Mouse (Mus musculus): Measurements from ENCODE around the gene Ppp1r27. TPM values are rescaled to one million over a fixed set of nuclear protein-coding genes. Genes with fewer than 3 reads are reported as not detected.

Gene Ppp1r27
- polyA plus RNA-seq (2014; fragmentation: Nextera tagmentation; extraction: Ambion mirVana) = not detected in 2 replicates

GRCm38 (mm10) chr11:120550810-120551440 is at the start of gene Ppp1r27:
Gene Ppp1r27, minus strand, starts transcription at chr11:120551132.
- peak within 1 kb of the TSS; percentile 96; the same call in 1 of the 2 replicates for H3K27ac ChIP-seq (ENCODE audit: low read depth)
- H3K27me3 ChIP-seq (ENCODE audit: insufficient read depth, low read length) = no peaks in the 10 kb centered on the region
- H3K9me3 ChIP-seq (ENCODE audit: low read depth, low read length) = no peaks in the 10 kb centered on the region
- H3K36me3 ChIP-seq (ENCODE audit: insufficient read depth) = peaks cover 6% of the 10 kb centered on the region; the same call in 1 of the 2 replicates
- peaks cover 14% of the 10 kb centered on the region for H3K4me1 ChIP-seq (ENCODE audit: insufficient read depth)
- WGBS = 92% methylated on average over 28 of the region's 28 CpGs
- peak within 1 kb of the TSS; percentile 96 for H3K4me2 ChIP-seq
- no peak for DNase-seq
- no peak for ATAC-seq (ENCODE audit: insufficient read depth)
- no peak for TF ChIP-seq CTCF (IDR thresholded peaks at IDR 0.05; ENCODE audit: low read depth)
- H3K4me3 ChIP-seq (ENCODE audit: low read depth, low read length) = peak within 1 kb of the TSS; percentile 98
- peak within 1 kb of the TSS; percentile 95 for H3K9ac ChIP-seq

DNA sequence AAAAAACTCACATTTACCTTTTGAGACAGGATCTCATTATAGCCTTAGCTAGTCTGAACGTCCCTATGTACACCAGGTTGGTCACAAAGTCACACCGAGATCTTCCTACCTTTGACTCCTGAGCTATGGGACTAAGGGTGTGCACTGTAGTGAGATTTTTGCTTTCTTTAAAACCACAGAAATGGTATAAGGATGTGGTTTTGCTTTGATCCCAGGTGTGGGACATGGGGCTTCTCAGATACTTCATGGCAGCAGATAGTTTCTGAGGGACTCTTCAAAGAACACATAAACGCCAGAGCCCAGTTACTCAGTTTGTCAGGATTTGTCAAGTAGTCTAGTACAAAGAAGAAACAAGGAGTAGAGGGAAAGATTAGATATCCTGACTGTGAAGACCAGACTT is 49.8 kb upstream of the Ppp1r27 start:
- Histone ChIP-seq H3K4me1 (ENCODE audit: insufficient read depth) (peaks cover 11% of the 10 kb centered on the region), H3K9ac (no peak overlapping the region), H3K36me3 (ENCODE audit: insufficient read depth) (peaks cover 69% of the 10 kb centered on the region), H3K4me2 (no peak overlapping the region), H3K27ac (ENCODE audit: low read depth) (no peak overlapping the region), H3K4me3 (ENCODE audit: low read depth, low read length) (no peak overlapping the region), H3K27me3 (ENCODE audit: insufficient read depth, low read length) (no peaks in the 10 kb centered on the region), H3K9me3 (ENCODE audit: low read depth, low read length) (no peaks in the 10 kb centered on the region)
- DNase-seq (no peak), ATAC-seq (ENCODE audit: insufficient read depth) (no peak)
- 95% methylated on average over 3 of the region's 3 CpGs for WGBS
- TF ChIP-seq CTCF (IDR thresholded peaks at IDR 0.05; ENCODE audit: low read depth) = no peak

GRCm38 (mm10) chr11:120598990-120599549 is 48.1 kb upstream of the Ppp1r27 start:
- peaks cover 11% of the 10 kb centered on the region for H3K4me1 ChIP-seq (ENCODE audit: insufficient read depth)
- H3K27ac ChIP-seq (ENCODE audit: low read depth) = peak overlapping the region; percentile 92
- peaks cover 68% of the 10 kb centered on the region for H3K36me3 ChIP-seq (ENCODE audit: insufficient read depth)
- H3K9me3 ChIP-seq (ENCODE audit: low read depth, low read length) = no peaks in the 10 kb centered on the region
- TF ChIP-seq CTCF (IDR thresholded peaks at IDR 0.05; ENCODE audit: low read depth) = no peak
- H3K4me3 ChIP-seq (ENCODE audit: low read depth, low read length) = peak overlapping the region; percentile 99
- peak overlapping the region; percentile 93 for H3K4me2 ChIP-seq
- peak; percentile 15 for DNase-seq
- H3K9ac ChIP-seq = peak overlapping the region; percentile 100
- WGBS = 40% methylated on average over 17 of the region's 17 CpGs
- no peaks in the 10 kb centered on the region for H3K27me3 ChIP-seq (ENCODE audit: insufficient read depth, low read length)
- no peak for ATAC-seq (ENCODE audit: insufficient read depth)

DNA sequence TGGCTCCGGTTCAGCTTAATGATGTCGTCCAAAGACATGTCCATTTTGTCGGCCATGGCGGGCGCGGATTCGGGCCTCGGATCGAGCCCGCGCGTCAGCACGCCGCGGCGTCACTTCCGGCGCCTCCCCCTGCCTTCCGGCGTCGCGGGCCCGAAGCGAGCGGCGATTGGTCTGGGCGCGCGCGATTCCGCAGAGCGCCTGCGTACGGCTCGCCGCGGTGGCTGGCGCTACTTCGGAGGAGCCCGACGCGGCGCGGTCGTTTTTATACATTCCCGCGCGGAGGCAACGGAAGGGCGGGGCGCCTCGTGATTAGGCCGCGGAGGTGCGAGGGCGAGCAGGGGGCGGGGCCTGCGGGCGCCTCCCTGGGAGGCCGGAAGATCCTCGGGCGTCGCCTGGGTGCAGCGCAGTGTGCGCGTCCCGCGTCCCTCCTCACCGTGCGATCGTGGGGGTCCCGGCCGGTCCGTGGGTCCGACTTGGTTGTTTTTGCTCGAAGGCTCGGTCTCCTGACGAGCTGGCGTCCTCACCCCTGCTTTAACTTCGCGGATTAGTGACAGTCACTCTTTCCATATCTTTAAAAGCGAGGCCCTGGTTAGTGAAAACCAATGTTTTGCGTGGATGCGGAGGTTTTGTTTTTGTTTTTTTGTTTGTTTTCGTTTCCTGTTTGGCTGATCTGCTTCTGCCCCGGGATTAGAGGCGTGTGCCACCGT is 47.5 kb upstream of the Ppp1r27 start, which contains the start of the genes Alyref and Anapc11:
Gene Alyref, minus strand, starts transcription at position 83 of the 707 bp plus-strand sequence.
Gene Anapc11, plus strand, starts transcription at position 139 of the 707 bp plus-strand sequence.
- H3K4me3 ChIP-seq (ENCODE audit: low read depth, low read length) = peak within 1 kb of the TSS; percentile 99
- H3K9me3 ChIP-seq (ENCODE audit: low read depth, low read length) = no peaks in the 10 kb centered on the region
- peaks cover 11% of the 10 kb centered on the region for H3K4me1 ChIP-seq (ENCODE audit: insufficient read depth)
- H3K4me2 ChIP-seq = peak within 1 kb of the TSS; percentile 93
- TF ChIP-seq CTCF (IDR thresholded peaks at IDR 0.05; ENCODE audit: low read depth) = no peak
- H3K27ac ChIP-seq (ENCODE audit: low read depth) = peak within 1 kb of the TSS; percentile 92
- H3K36me3 ChIP-seq (ENCODE audit: insufficient read depth) = peaks cover 68% of the 10 kb centered on the region
- no peaks in the 10 kb centered on the region for H3K27me3 ChIP-seq (ENCODE audit: insufficient read depth, low read length)
- DNase-seq = peak; percentile 99
- peak within 1 kb of the TSS; percentile 100 for H3K9ac ChIP-seq
- WGBS = under 1% methylated on average over 87 of the region's 88 CpGs
- ATAC-seq (ENCODE audit: insufficient read depth) = peak; percentile 98

GRCm38 (mm10) chr11:120597240-120598235 is 46.6 kb upstream of the Ppp1r27 start:
- peaks cover 11% of the 10 kb centered on the region for H3K4me1 ChIP-seq (ENCODE audit: insufficient read depth)
- peak; percentile 42 for DNase-seq
- ATAC-seq (ENCODE audit: insufficient read depth) = peak; percentile 52; the same call in 1 of the 2 replicates
- H3K36me3 ChIP-seq (ENCODE audit: insufficient read depth) = peaks cover 68% of the 10 kb centered on the region
- no peaks in the 10 kb centered on the region for H3K27me3 ChIP-seq (ENCODE audit: insufficient read depth, low read length)
- H3K27ac ChIP-seq (ENCODE audit: low read depth) = peak overlapping the region; percentile 92
- H3K9me3 ChIP-seq (ENCODE audit: low read depth, low read length) = no peaks in the 10 kb centered on the region
- peak overlapping the region; percentile 99 for H3K4me3 ChIP-seq (ENCODE audit: low read depth, low read length)
- H3K4me2 ChIP-seq = peak overlapping the region; percentile 93
- H3K9ac ChIP-seq = peak overlapping the region; percentile 100
- 4% methylated on average over 78 of the region's 99 CpGs for WGBS
- TF ChIP-seq CTCF (IDR thresholded peaks at IDR 0.05; ENCODE audit: low read depth) = no peak

DNA sequence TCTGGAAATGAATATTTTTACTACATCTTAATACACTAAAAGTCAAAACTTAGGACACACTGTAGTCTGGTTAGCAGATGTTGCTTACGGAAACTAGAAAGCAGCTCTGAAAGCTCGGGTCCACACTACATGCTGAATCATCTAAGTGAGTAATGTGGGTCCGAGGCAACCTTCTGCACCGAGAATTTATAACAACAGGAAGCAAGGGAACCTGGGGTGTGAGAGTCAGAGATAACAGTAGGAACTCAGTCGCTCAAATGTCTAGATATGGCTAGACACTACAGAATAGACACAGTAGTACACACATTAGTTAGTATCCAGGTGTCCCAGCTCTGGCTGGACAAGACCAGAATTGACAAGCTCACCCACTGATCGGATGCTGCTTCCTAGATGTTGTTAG is 37.6 kb upstream of the Ppp1r27 start:
- peaks cover 93% of the 10 kb centered on the region for H3K36me3 ChIP-seq (ENCODE audit: insufficient read depth)
- H3K4me1 ChIP-seq (ENCODE audit: insufficient read depth) = no peaks in the 10 kb centered on the region
- H3K4me2 ChIP-seq = no peak overlapping the region
- H3K27ac ChIP-seq (ENCODE audit: low read depth) = no peak overlapping the region
- 92% methylated on average over 6 of the region's 6 CpGs for WGBS
- H3K9ac ChIP-seq = no peak overlapping the region
- H3K27me3 ChIP-seq (ENCODE audit: insufficient read depth, low read length) = no peaks in the 10 kb centered on the region
- no peak for ATAC-seq (ENCODE audit: insufficient read depth)
- no peak for TF ChIP-seq CTCF (IDR thresholded peaks at IDR 0.05; ENCODE audit: low read depth)
- H3K4me3 ChIP-seq (ENCODE audit: low read depth, low read length) = no peak overlapping the region
- DNase-seq = no peak
- H3K9me3 ChIP-seq (ENCODE audit: low read depth, low read length) = no peaks in the 10 kb centered on the region
